Mouse (Mus musculus) right cerebral cortex, postnatal 36 days (tissue): ENCODE data around the gene Bzw1.
"Not testable (repeated sequence)": the region's sequence is repeated elsewhere in the genome, so short reads cannot be mapped to it uniquely, and the experiment has no call there.

Source experiments
- DNase-seq, 2 experiments: peaks; one replicate each; pipeline ENCODE4 v3.0.0; 2022; ENCODE audit warnings: low spot score in 2 of 2, mixed read lengths in 1 of 2

The Bzw1 gene

DNA sequence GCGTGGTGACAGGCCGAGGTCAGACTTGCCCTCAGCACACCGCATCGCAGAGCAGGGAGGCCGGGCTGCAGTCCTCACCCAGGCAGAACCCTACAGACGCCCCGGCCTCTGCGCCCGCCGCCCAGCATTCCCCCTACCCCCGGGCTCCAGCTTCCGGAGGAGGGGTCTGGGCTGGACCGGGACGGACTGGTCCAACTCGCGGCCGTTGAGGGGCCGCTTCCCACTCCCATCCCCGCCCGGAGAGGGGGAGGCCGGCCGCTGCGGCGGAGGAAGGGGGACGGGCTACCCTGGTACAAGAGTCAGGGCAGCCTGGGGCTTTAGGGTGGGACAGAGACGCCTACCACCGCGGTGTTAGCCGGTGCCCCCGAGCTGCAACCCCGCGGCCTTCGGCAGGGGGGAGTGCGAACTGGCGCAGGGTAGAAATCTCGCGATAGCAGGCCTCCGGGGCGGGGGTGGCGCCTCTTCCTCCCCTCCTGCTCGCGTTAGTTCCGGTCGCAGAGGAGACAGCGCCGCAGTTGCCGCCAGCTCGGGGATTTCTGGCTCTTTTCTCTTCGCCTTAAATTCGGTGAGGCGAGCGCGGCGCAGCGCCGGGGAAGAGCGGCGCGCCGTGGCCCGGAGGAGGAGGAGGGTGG is at the start of gene Bzw1:
Gene Bzw1, plus strand, starts transcription at position 247 of the 632 bp plus-strand sequence.
- peak; percentile 85 to 88 for DNase-seq

DNA sequence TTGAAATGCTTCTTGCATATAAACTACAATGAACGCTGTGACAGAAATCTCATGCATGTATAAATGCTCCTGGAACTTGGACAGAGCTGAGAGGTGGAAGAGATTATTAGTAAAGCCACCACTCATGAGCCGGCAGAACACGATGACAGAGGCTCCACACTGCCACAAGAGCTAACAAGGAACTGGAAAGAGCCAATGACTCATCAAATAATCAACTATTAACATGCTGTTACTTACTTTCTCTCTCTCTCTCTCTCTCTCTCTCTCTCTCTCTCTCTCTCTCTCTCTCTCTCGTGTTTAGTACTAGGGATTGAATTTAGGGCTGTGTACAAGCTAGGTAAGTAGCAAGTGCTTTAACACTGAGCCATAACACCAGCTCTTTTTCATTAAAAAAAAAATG is 48.8 kb upstream of the Bzw1 start:
- DNase-seq: no peak

DNA sequence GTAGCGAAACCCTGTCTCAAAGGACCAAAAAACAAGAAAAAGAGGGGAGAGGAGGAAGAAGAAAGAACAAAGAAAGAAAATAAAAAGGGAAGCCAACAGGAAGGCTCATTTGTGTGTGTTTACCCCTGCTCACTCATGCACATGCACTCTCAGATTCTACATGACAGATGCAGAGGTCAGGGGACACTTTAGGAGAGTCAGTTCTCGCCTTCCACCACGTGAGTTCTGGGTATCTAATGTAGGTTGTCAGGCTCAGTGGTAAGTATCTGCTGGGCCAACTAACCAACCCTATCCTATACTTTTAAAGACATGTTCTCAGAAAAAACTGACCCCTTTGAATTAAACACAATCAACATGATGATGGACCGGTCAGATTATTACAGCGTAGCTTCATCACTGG is 48.1 kb upstream of the Bzw1 start:
- DNase-seq: no peak

DNA sequence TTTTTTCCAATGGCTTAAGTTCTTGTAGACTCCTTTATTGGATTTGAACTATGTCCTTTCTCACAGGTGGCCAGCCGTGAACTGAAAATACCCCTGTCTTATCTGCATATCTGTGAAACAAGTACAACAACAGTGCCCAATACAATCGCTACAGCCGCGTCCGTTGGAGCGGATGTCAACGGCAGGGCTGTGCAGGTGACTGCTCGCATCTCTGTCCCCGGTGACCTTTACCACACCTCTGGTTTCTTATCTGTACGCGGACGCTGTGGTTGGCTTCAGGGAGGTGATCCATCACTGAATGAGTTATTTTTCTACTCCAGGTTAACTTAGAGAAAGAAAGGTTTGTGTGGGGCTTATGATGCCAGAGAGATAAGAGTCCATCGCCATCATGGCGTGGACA is 46.5 kb upstream of the Bzw1 start:
- DNase-seq: no peak

DNA sequence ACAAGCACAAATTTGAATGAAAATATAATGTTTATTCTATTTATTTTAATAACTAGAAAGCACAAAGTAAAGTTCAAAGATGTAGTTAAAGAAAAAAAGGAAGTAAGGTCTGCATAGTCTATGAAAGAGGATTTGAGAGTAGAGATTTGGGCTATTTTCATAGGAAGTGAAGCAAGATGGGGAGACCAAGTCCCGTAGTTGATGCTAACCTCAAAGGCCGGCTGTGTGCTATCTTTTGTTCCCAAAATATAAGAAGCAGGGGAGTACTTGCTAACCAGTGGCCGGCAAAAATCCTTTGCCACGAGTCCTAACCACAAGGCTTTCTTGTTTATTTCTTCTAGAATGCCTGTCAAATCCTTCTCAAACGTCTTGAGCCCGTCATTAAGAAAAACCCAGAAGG is 44.0 kb upstream of the Bzw1 start:
- no peak for DNase-seq

DNA sequence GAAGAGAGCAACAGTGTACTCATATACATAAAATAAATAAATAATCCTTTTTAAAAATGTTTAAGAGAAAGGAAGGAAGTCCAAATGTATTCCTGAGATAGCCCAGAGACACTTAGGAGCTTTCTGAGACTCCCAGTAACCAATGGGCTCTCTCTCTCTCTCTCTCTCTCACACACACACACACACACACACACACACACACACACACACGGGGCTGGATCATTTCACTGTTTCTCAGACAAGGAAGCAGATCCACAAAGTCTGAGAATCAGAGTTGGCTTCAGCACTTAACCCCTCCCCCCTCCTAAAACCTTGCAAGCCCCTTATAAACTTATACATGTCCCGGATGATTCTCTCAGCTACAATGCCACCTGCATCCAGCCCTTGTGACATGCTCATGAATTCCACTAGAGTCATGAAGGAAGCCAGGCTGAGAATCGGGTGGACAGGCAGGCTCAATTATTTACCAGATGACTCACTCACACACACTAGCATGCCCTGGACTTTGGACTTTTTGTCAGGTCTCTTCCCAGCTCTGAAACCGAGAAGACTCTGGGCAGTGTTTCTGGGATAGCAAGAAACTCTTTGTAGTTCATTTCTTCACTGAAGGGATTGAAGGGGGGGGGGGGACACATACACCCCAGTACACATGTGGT is 39.3 kb upstream of the Bzw1 start:
- no peak for DNase-seq

DNA sequence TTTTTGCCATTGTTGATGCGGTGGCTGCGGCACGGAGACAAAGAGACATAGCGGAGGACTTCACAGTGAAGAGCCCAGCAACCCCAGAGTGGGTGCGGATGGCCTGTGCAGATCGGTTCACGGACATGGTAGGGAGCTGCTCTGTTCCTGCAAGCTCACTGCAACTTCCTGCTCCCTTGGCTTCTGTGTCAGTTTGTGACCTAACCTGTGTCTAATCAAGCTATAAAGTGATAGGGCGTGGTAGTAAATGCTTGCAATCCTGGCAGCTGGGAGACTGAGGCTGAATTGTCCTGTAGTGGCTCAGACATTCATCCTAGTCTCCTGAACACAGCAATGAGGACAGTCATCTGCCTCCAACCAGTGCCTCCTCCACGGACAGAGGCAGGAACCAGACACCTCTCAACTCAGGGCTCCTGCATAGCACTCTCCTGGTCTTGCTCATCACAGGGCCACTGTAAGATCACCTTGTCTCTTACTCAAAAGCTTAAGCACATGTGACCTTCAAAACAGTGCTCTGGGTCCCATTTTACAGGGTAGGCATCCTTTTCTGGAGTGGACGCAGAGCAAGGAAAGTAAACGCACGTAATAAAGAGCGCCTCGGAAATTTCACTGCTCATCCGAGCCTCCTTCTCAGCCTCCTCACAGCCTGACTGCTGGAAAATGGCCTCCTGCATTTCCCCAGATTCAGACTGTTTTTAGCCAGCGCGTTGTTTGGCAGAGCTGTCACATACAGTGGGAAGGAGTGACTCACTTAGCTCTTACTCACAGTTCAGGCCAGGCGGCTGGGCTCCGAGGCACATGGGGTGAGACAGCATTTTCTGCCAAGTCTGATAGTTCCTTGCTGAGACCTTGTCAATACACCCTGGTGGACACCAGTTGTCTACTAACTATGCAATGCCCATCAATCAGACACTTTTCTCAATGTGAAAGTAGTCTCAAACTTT is 33.5 kb upstream of the Bzw1 start:
- peak; percentile 55 to 78 for DNase-seq

DNA sequence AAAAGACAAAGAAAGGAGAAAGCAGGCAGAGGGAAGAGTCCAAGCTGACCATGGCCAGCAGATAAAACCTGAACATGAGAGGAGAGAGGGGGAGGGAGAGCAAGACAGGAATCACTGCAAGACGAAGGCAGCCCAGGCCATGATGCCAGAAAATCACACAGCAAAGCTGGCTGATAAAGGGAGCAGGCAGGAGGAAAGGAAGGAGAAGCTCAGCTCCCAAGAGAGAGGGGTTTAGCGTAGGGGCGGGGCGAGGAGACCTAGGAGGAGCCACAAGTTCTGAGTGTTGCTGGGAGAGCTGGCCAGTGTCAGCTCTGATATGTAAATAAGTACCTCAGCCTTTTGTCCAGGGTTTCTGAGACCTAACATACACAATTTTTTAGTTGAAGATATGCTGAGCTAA is 30.4 kb upstream of the Bzw1 start:
- DNase-seq: no peak

DNA sequence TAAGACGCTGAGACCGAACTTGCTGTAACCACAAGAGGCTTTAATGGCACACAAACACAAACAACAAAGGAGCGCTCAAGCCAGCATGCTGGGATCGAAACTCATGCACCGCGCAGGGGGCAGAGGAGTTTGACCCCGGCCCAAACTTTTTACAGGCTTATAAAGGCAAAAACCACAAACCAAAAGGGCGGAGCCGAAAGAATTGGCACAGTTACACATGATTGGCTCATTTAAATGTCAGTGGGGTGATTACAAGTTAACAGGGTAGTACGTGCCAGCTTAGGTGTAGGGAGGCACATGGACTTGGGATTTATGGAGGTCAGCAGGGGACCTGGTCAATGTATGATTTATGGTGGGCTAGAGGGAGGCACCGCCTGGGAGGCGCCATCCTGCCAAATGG is 28.1 kb upstream of the Bzw1 start:
- no peak for DNase-seq

DNA sequence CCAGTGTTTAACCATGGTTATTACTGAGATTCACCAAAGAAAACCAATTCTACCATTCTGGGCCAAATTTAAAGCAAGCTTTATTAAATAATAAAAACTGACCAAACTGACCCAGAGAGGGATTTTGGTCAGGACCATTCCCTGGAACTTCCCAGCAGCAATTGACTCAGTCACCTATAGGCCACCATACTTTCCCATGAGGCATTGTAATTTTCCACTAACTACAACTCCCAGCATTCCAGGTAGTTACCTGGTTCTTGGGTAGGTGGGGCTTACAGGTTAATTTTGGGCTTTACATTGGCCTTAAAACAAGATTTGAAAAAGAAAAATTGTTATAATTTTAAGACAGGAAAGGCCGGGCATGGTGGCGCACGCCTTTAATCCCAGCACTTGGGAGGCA is 26.9 kb upstream of the Bzw1 start:
- no peak for DNase-seq

DNA sequence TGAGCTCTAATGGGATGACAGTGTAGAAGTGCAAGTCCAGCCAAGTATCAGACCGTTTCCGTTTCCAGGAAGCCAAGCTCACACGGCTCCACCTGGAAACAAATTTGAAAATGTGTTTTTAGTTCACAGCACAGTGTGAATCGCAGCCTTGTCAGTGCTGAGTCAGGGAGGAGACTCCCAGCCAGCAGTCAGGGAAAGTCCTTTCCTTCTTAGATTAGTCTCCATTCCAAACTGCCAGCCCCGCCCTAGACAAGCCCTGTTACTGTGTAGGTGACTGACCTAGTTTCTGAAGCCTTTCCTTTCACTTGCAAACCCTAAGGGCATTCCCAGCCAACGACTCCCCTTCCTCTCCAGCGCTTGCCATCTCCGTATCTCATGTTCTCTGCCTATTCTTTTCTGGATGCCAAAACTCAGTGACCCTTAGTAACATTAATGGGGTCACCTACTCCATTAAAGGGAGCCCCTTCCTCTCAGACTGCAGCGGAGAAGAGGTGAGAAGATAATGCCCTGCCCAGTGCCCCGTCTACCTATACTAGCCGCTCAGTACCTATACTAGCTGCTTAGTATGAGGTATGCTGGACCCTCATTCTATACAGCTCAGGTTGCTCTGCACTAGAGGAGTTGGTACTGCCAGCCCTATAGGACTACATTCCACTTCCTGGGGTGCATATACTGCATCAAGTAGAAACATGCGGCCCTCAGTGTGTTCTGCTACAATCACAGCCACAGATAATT is 25.8 kb upstream of the Bzw1 start:
- no peak for DNase-seq

DNA sequence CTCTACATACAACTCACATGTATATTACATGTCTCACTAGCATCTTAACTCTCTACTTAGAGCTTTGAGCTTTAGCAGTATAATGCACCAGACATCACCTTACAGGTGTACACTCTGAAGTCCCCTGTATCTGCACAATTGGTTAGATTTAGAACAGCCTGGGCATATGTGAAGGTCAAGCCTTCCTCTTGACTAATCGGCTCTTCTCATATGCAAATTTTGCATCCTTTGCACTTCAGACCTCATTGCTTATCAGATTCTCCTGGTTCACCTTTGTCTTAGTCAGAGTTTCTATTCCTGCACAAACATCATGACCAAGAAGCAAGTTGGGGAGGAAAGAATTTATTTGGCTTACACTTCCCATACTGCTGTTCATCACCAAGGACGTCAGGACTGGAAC is 23.0 kb upstream of the Bzw1 start:
- no peak for DNase-seq

DNA sequence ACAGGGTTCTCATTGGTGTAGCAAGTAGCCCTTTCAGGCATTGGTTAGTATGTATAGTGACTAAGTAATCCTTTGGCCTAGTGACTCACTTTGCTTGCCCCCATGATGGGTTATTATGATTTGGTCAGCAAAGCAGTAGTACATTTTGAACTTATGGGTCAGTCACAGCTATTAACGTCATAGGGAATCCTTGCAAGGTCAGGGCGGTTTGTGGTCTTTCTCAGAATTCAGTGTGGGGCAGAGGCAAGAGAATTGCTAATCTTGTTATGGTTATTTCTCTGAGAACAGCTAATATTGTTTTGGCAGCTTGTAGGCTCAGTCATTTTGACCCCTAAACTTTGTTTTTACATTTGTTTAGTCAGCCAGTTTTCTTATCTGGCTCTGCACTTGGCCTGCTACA is 18.4 kb upstream of the Bzw1 start:
- DNase-seq: not testable (repeated sequence)

DNA sequence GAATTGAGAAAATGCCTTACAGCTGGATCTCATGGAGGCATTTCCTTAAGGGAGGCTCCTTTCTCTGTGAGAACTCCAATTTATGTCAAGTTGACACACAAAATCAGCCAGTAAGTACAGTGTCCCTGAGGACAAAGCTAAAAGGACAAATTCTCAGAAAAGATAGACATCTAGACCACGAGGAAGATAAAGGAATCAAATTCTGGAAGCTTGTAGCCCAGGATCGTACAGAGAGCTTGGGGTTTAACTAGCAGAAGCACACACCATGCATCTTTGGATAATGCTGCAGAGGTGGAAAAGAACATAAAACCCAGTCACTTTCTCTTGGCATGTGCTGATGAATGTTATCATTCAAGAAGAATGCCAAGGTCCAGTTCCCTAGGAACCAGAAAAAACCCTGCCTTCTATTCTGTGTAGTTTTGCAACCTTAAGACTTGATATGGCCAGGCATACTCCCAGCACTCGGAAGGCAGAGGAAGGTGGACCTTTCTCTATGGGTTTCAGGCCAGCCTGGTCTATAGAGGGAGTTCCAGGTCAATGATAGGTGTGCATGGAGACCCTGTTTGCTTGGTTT is 17.0 kb upstream of the Bzw1 start:
- no peak for DNase-seq

DNA sequence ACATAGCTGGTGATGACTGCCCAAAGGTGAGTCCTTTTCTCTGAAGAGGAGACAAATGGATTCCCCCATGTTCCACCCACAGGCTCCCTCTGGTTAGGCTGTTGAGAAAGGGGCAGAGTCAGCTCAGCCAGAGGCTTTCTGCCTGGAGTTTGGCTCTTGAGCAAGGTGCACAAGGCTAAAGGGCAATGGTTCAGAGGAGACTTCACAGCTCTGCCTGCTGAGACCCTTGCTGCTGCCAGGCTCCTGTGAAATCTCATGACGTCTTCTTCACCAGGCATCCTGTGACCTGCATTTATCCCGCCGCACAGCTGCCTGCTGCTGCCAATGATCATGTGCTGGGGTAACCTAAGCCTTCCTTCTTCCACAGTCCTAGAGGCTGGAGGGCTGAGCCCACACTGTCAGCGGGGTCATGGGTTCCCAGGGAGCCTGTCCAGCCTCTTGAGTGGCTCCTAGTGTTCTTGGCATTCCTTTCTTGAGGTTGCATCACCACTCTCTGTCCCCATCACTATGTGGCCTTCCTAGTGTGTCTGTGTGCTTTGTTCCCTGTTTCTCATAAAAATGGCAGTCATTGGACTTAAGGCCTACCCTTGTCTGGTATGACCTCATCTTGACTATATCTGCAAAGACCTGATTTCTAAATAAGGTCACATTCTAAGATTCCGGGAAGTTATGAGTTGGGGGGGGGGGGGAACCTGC is 10.0 kb upstream of the Bzw1 start:
- no peak for DNase-seq

DNA sequence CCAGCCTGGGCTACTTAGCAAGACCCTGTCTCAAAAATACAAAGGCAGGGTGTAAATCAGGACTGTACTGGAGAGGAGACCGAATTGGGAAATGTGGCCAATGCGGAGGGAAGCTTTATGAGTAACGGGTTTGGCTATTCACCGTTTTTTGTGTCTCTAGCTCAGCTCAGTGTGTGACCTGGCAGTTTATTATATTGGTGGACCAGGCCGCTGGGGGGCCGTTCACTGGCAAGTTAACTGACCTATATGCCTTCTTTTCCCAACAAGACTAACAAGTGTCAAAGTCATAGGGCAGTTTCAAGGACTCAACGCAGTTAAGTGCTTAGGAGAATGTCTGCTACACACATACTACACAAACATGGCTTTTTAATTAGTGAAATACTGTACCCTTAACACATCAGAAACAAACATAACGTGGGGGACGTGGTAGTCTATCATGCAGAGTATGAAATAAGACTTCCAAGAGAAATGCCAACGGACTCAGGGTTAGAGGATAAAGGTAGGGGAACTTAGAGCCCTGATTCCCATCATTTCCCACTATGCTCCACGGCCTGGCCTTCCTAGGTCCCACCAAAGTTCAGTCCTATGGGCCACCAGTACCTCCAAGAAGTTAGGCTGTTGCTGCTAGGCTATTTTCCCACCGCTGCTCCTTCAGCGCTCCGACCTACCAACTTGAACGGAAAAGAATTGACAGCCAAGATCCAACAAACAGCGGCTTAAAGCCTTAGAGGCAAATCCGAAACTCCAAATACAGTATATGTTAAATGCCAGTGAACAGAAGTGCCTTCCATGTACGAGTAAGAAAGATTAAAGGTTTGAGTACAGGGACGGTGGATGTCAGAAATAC is 1.1 kb upstream of the Bzw1 start:
- no peak for DNase-seq

DNA sequence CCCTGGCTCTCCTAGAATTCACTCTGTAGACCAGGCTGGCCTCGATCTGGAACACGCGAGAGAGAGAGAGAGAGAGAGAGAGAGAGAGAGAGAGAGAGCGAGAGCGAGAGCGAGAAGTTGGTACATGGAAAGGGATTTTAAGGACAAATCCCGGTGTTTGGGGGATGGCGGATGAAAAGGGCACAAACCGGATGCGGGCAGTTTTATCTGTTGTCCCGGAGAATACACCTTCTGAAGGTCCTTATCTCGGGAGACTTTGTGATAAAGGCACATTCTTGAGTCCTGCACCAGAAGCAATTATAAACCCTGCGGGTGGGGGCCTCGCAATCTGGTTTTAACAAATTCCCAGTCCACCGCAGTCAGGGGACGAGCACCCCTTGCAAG is 438 bp upstream of the Bzw1 start:
- no peak for DNase-seq

DNA sequence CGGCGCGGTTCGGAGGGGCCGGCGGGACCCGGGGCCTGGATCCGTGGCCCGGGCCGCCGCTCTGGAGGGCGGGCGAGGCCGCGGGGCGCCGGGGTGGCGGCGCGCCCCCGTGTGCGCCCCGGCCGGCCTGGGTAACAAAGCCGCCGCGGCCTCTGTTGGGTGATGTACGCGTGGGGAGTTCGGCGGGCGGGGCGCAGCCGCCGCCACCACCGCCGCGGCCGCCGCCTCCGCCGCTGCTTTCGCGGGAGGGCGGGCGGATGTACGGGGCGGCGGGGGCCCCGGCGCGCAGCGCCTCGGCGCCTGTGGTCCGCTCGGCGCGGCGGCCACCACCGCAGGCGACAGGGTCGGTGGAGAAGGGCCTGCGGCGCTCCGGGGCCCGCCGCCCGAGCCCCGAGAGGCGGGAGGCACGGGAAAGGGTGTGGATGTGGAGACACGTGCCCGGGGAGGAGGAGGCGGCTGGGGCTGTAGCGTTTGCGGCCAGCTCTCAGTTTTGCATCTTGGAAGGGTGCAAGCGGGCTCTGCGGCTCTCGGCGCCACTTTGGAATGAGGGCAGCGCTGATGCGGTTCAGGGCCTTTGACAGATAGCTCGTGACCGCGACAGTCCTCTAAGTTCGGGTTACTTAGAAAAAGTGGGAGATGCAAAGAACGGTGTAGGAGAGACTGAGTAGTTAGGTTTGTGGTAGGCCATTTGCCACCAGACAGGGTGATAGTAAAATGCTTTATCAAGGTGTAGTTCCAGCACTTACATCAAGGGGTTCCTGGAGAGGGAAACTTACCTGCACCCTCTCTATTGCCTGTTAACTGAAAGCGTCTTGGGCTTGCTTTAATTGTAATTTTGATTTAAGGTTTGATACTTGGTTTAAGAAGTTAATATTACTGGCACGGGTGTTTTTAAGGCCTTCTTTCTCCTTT is 842 bp downstream of the Bzw1 start:
- DNase-seq: peak; percentile 30 to 47

DNA sequence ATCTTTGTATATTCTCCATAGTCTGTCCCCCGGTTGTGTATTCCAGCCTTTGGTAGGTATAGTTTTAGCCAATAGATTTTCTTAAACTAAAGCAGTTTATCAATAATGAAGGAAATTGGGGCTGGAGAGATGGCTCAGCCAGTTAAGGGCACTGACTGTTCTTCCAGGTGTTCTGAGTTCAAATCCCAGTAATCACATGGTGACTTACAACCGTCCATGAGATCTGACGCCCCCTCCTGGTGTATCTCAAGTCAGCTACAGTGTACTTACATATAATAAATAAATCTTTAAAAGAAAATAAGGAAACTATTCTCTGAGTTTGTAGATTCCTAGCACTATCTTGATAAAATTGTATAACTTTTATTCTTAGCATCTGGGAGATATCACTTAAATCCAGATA is 2.6 kb downstream of the Bzw1 start:
- no peak for DNase-seq
